Mouse (Mus musculus): ENCODE data around the gene Ddx46.
"Not testable (repeated sequence)": the region's sequence is repeated elsewhere in the genome, so short reads cannot be mapped to it uniquely, and the experiment has no call there.

The Ddx46 gene

GRCm38 (mm10) chr13:55634639-55635127, at the start of gene Ddx46:
Gene Ddx46 (plus strand): TSS chr13:55635027.
- peak; percentile 95 for DNase-seq (ENCODE audit: low spot score)

DNA sequence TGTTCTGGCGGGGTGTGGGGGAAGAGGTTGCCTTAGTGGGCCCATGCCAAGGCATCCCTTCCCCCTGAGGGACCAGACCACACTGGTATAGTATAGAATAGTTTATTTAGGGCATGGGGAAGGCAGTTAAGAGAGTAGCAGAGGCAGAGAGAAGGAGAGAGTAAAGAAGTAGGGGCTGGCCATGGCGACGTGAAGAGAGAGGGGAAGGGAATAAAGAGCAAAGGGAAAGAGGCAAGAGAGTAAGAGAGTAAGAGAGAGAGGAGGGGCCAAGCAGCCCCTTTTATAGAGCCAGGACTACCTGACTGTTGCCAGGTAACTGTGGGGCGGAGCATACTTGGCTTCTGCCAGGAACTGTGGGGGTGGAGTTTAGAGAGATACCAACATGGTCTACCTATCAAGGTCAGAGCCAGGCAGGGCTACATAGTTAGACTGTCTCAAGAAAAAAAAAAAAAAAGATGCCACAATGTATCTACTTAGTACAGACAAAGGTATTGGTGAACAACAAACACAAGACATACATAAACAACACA, 42.8 kb upstream of the Ddx46 start:
- no peak for DNase-seq (ENCODE audit: low spot score)

DNA sequence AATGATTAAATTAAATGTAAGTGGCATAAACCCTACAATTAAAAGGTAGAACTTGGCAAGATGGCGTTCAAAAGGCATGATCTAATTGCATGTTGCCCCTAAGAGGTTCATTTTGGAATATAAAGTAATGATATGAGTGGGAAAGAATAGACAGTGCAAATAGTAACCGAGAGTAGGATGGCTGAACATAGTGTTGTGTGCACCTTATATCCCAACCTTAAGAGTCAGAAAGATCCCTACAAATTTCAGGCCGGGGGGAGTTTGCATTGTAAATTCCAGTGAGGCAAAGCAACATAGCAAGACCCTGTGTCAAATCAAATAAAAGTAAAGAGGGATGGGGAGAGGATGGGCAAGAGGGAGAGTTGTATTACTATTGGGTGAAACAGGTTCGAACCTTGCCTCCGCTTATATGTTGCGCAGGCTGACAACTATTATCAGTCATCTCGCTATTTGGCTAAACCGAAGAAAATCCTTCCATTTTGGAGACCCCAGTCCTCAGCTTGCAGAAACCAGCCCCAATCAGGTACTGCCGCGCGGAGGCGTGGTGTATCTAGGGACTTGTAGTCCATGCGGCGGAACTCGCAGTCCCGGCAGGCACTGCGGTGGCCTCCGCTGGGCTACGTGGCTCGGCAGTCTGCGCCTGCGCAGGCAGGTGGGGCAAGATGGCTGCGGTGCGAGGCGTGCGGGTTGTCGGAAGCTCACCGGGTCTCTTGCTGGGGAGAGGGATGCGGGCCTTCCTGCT, 42.1 kb upstream of the Ddx46 start:
- DNase-seq (ENCODE audit: low spot score): peak; percentile 96

- DNase-seq (ENCODE audit: low spot score): no peak
These were observed 41.5 kb upstream of the Ddx46 start for GRCm38 (mm10) chr13:55593254-55593747.

- no peak for DNase-seq (ENCODE audit: low spot score)
These were observed 39.5 kb upstream of the Ddx46 start for GRCm38 (mm10) chr13:55595375-55595774.

DNA sequence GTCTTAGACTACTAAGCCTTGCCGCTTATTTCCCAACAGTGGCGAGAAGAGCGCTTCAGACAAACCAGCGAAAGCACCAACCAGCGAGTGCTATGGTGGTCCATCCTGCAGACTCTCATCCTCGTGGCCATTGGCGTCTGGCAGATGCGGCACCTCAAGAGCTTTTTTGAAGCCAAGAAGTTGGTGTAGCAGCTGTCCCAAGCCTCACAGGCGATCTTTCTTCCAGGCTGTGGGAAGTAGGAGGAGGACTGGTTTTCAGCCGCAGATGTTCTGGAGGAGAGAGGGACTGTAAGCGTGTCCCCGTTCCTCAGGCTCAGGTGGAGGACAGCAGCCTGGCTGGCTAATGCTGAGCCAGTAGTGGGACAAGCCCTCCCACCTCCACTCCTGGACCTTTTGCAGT, 38.0 kb upstream of the Ddx46 start:
- no peak for DNase-seq (ENCODE audit: low spot score)

DNA sequence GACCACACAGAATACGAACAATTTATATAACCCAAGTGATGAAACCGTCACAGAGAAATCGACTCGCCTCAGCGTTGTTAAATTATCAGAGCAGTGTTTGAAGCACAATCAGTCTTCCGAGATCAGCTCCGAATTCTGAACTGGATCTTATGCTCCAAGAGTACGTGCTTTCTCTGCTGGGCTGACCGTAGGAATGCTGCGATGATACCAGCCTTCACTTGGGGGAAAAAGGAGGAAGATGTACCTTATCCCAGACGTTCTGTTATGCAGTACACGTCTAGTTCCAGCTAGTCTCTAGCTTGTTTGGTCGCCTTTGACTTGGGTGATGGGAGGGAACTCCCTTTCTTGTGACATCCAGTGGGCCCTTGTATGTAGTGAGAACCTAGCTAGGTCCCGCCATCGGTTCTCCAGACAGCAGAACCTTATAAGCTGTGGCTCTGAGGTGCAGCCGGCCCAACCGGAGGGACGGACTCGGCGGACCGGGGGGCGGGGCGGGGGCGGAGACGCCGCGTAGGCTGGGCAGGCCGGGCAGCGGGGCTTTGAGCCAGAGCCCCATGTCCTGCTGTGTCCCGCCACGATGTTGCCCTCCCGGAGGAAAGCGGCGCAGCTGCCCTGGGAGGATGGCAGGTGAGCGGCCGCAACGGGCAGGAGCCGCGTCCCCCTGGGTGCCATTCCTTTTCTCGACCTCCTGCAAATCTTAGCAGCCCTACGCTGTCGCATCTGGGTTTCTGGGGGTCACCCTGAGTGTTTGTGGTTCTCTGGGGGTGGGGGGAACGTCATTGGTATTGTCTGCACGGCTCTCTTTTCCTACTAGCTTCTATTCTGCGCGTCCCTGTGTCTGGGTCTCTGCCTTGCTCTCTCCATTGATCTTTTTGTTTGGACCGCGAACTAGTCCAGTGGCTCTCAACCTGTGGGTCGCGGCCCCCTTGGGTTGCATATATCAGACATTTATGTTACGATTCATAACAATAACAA, 35.0 kb upstream of the Ddx46 start, which contains the start of gene B4galt7:
Gene B4galt7 (plus strand): TSS at position 331 of the 975 bp plus-strand sequence.
- DNase-seq (ENCODE audit: low spot score): peak; percentile 92

DNA sequence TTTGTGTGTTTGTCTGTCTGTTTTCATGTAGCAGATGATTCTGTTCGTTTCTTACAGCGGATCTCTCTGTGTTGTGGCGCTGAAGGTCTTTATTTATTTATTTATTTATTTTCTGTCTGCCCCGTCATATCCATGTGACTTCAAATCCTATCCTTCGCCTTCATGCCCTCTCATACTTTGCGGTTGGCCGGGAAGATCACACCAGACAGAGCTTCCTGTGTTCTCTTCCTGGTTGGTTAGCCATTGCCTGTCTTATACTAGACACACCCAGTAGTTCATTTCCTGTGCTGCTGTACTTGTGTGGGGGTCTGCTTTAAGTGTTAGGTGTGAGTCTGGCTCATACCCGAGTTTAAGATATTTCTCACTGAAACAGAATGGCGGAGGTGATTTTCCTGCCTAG, 34.2 kb upstream of the Ddx46 start:
- no peak for DNase-seq (ENCODE audit: low spot score)

DNA sequence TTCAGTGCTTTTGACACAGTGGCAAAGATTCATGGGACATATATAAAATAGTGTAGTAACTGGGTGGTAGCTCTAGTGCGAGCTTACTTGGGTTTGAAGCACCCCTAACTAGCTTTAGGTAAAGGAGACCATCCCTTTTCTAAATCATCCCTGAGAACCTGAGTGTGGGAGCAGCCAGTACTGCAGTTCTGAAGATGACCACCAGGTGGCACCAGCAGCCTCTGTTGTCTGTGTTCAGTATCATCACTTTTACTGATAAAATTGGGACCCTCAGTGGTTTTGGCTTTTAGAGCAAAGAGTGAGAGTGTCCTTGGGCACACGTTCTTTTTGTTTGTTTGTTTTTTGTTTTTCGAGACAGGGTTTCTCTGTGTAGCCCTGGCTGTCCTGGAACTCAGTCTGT, 33.2 kb upstream of the Ddx46 start:
- DNase-seq (ENCODE audit: low spot score): peak; percentile 94

DNA sequence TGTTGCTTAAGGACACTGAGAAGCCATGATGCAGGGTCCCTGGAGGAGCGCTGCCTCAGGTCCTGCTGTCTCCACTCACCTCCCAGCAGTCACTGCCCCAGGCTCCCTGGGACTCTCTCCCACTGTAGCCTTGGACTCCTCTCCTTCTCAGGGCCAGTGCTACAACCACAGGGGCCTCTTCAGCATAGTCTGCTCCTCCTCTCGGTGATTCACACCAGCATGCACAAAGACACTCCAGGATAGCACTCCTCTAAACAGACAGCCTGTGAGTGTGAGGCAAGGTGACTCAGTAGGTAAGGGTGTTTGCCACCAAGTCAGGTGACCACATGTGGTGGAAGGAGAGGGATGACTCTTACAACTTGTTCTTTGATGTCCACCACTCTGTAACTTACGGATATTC, 30.2 kb upstream of the Ddx46 start:
- DNase-seq (ENCODE audit: low spot score): no peak

GRCm38 (mm10) chr13:55606899-55607623, 27.8 kb upstream of the Ddx46 start:
- DNase-seq (ENCODE audit: low spot score): no peak

GRCm38 (mm10) chr13:55607624-55608006, 27.2 kb upstream of the Ddx46 start:
- no peak for DNase-seq (ENCODE audit: low spot score)

DNA sequence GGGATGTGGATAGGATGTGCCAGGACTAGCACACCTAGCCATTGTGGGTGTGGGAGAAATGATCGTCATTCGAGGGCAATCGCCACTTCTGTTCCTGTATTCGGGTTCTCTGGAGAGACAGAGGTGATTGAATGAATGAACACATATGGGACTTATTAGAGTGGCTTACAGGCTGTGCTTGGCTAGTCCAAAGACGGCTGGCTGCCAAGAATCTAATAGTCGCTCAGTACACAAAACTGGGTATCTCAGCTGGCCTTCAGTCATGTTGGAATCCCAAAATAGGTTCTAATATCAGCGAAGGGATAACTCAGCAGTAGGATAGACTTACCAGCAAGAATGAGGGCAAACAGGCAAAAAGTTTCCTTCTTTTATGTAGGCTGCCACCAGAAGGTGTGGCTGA, 22.8 kb upstream of the Ddx46 start:
- DNase-seq (ENCODE audit: low spot score): no peak

GRCm38 (mm10) chr13:55613471-55613870, 21.4 kb upstream of the Ddx46 start:
- no peak for DNase-seq (ENCODE audit: low spot score)

GRCm38 (mm10) chr13:55619328-55619727, 15.5 kb upstream of the Ddx46 start:
- DNase-seq (ENCODE audit: low spot score): no peak

DNA sequence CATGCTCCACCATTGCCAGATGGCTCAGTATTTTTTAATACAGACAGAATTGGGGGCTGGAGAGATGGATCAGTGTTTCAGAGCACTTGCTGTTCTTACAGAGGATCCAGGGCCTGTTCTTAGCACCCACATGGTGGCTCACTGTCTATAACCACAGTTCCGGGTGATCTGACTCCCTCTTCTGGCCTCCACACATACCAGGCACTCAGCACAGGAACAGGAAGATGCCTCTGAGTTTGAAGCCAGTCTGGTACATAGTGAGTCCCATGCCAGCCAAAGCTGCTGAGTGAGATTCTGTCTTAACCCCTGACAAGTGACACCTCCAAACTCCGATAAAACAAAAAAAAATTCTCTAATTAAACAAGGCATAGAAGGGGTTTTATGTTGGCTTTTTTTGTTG, 14.6 kb upstream of the Ddx46 start:
- no peak for DNase-seq (ENCODE audit: low spot score)

- DNase-seq (ENCODE audit: low spot score): not testable (repeated sequence)
These were observed 12.6 kb upstream of the Ddx46 start for GRCm38 (mm10) chr13:55622156-55622648.

DNA sequence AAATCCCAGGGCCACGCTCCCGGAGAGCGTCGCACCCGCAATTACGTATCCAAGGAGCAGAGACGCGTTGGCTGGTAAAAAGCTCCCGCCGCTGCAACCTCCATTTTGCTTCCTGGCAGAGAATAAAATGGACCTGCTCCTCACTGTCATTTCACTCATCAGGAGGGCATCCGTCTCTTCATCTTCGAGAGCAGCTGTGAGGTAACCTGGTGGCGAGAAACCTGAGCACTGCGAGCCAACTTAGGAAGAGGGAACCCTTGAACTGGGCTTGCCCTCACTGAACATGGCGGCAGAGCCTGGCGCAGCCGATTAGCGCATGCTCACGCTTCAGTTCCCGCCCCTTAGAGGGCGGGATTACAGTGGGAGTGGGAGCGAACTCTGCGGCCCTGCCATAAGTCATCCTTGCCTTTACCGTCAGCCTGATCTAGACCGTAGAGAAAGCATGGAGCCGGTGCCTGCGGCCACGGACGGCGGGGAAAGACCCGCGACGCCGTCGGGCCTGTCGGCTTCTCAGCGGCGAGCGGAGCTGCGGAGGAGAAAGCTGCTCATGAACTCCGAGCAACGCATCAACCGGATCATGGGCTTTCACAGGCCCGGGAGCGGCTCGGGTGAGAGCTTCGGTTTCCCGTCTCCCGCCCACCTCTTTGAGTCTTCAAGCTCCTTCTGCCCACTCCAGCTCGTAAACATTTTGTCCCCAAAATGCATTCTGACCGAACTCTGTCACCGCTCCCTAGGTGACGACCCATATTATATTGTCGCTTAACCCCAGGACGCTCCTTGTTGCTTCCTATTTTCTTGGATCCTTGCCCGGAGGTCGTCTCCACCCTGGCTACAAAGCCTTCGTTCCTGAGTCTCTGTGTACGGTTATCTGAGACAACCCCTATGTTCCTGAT, 11.9 kb upstream of the Ddx46 start, which contains the start of gene Caml:
Gene Caml (plus strand): TSS at position 357 of the 893 bp plus-strand sequence.
- peak; percentile 90 for DNase-seq (ENCODE audit: low spot score)

DNA sequence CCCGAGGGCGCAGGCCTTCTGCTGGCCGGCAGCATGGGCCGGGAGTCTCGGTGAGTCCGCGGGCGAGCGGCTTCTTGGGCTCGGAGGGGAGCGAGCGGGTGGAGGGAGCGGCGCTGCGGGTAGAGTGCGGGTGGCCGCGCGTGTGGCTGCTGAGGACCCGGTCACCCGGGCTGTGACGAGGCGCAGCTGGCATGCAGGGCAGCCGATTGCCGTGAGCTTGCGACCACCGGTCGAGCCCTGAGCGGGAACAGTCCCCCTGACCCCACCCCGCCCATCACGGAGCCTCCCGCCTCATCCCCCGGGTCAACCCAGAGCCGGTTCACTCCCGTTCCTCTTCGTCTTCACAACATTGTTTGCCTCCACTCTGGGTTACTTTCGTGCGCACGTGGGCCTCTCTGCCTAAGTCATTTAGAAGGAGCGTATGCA, 332 bp downstream of the Ddx46 start:
- DNase-seq (ENCODE audit: low spot score): peak; percentile 54

Measured in testis, postnatal 10 days (tissue).